Mouse (Mus musculus) left cerebral cortex, postnatal 4 days (tissue): ENCODE measurements around the gene Aqp9. TPM values are rescaled to one million over a fixed set of nuclear protein-coding genes. Genes with fewer than 3 reads are reported as not detected.
"Not testable (repeated sequence)": the region's sequence is repeated elsewhere in the genome, so short reads cannot be mapped to it uniquely, and the experiment has no call there.

Experiments
- DNase-seq: peaks from one replicate; pipeline ENCODE4 v3.0.0-alpha.2; 2022
- intact Hi-C: fragments of 180-260 bp; cut with DNase I; formaldehyde crosslinking; loops from one replicate; pipeline ENCODE4 v1.15.1; 2025
- total RNA-seq, 2 experiments: library from RNA; stranded (reverse); gene quantifications; 2 replicates each; pipeline ENCODE4 v1.2.3; 2021

The Aqp9 gene
- total RNA-seq, 2 experiments from 2014 or later = 0.87 to 1.5 TPM

DNA sequence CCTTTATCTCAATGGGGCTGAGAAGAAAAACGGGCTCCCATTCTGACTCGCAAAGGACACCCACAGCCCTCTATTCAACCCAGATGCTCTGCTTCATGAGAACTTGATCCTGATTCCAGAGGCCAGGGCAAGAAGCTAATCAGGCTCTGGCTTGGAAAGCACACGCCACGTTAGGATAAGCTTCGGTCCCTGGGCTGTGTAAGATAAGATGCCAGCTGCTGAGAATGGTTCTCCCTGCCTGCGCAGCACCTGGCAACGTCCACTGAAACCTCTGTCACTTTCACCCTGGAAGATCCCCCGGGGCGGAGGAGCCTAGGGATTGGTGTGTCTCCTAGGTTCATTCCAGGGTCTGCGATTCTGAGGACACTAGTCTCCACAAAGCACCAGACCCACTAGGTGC, 22.3 kb downstream of the Aqp9 start:
- DNase-seq = no peak
- intact Hi-C loops = no loop called here

DNA sequence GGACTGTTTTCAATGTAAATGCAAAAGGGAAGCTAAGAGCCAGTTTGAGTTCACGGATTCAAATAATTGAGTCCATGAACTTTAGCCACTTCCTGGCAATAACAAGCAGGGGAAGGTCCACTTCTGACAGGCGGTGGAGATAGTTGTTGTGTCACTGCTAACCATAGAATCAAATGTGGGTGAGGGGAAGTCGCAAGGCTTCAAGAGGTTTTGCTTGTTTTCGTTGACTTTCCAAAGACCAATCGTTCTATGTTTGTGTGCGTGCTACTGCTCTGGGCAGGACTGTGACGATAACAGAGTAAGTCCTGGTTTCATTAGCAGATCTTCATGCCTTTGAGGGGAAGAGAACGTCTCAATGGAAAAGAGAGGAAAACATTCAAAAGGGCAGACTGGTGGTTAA, 28.3 kb downstream of the Aqp9 start:
- no peak for DNase-seq
- intact Hi-C loops = no loop called here

DNA sequence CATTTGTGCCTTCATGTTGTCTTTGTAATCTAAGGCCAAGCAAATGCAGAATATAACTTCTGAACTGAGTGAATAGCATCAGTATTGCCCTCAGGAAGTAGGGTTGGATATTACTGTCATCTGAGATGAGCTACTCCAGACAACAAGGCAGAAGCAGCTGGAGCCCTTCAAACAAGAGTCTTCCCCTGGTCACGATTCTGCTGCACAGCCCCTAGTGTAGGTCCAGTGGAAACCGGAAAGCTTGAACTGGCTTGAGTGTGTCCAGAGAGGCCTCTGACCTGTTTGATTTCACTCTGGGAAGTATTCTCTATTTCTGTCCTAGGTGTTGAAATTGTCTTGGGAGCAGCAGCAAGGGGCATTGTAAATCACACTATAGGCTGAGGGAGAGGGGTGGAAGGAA, 29.5 kb downstream of the Aqp9 start:
- no peak for DNase-seq

DNA sequence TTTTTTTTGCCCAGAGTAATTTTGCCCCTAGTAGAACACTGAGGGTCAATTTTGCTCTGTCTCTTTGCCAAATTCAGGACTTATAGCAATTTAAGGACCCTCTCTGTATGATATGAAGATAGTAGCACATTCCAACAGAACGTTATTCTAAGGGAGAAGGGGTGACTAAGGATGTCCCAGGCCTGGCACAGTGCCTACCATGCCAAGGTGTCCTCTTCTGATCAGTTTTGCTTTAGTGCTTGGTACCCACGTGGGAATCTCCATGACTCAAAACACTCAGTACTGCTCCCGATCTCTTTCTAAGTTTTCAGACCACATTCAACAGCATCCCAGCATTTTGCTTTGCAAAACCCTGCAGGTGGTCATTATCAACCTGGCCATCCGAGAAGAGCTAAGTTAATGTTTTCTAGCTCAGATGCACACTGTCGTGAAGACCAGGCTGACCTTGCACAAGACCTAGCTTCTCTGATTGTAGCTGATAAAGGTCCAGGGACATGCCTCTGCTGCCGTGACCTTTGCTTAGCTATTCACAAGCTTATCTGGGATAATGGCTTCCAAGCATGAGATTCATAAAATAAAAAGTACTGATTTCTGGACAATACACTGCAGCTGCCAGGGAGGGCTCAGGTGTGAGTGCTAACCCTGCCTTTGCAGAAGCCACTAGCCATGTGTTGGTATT, 31.1 kb downstream of the Aqp9 start:
- DNase-seq = no peak
- intact Hi-C loops = loop anchor here (10.0 kb wide), 1 partner anchor 47 kb away; no protein-coding TSS in a partner anchor

More for the DNA sequence above, 29.5 kb downstream of the Aqp9 start:
- intact Hi-C loops = loop anchor here (10.0 kb wide), 1 partner anchor 46 kb away; no protein-coding TSS in a partner anchor

DNA sequence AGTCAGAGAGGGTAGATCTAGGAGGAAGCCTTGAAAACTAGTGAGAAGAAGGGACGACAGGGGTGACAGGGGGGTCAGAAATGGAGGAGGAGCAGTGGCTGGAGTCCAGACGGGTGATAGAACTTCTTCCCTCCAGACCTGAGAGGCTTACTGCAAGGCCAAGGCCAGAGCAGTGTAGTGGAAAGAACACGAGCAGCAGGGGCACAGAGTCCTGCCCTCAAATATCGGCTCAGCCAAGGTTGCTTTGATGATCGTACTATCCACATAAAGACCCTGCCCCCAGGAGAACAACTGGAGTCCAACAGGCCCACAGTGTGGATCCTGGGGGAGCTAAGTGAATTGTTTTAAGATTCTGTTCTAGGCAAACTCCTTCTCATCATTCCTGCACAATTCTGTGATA, 33.4 kb downstream of the Aqp9 start:
- intact Hi-C loops = loop anchor here (10.0 kb wide), 1 partner anchor 50 kb away; no protein-coding TSS in a partner anchor
- no peak for DNase-seq

DNA sequence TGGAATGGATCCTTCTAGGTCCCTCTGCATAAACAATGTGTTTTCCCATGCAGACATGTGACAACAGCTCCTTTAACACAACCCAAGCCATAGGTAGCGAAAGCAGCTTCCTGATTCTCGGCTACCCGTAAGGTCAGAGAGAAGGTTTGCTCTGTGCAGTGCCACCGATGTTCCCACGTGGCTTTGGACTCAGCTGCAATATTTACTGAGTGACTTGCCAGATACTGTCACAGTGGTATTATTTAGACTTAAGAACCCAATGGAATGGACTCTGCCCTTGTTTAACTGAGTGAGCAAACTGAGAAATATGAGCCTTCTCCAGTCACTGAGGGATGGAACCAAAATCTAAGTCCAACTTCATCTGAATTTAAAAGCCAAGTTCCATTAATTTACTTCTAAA, 35.3 kb downstream of the Aqp9 start:
- no peak for DNase-seq
- intact Hi-C loops = loop anchor here (10.0 kb wide), 1 partner anchor 52 kb away; no protein-coding TSS in a partner anchor

DNA sequence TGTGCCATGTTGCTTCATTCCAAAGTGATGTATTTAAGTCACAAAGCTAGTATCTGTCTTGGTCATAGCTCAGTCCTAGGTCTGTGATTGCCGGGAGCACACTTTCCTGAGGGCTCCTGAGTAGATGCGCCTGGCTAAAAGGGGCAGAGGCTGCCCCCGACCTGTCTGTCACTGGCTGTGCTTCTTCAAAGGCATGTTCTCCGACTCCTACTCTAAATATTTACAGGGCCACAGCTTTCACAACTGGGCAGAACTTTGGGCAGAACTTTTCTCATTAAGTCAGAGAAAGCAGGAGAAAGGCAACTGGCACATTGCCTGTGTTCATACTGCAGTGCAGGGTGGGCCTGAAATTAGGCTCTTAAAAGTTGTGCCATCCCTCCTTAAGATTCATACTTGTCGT, 36.7 kb downstream of the Aqp9 start:
- intact Hi-C loops = loop anchor here (10.0 kb wide), 1 partner anchor 53 kb away; no protein-coding TSS in a partner anchor
- no peak for DNase-seq

DNA sequence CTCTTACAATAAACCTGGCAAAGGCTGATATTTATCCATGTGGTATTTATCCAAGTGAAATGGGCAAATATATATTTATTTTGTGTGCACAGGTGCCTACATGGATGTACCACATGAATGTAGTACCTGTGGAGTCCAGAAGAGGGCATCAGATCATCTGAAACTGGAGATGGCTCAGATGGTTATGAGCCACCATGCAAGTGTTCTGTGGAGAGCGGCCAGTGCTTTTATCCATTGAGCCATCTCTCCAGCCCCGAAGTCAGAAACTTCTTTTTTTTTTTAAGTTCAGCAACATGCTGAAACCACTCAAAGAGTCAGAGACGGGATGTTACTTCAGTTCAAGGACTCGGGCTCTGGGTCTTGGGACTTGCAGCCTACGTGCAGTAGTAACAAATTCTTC, 39.6 kb downstream of the Aqp9 start:
- DNase-seq = peak; percentile 60
- intact Hi-C loops = no loop called here

DNA sequence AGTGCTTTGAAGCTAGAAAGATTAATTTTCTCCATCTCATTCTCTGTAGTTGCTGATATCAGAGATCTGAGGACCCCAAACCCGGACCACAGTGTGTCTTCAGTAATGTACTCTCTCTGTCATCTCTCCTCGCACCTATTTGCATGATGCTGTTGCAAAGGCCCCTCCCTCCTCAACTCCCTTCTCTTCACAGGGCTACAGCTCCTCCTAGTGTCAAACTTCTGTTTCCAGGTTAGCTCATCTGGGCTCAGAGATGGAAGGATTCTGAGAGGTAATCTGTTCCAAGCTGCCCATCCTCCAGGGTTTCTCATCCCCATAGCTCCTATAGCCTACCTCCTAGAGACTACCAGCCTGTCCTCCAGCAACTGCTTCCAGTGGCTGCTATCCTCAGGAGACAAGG, 42.3 kb downstream of the Aqp9 start:
- intact Hi-C loops = no loop called here
- peak; percentile 16 for DNase-seq

DNA sequence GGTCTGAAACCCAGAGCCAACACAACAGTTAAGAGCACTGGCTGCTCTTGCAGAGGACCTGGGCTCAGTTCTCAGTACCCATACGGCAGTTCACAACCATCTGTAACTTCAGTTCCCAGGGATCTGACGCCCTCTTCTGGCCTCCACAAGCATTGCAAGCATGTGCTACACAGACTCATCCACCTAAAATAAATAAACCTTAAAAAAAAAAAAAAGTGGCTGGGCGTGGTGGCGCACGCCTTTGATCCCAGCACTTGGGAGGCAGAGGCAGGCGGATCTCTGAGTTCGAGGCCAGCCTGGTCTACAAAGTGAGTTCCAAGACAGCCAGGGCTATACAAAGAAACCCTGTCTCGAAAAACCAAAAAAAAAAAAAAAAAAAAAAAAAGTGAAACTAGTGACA, 45.4 kb downstream of the Aqp9 start:
- intact Hi-C loops, DNase-seq: not testable (repeated sequence)

DNA sequence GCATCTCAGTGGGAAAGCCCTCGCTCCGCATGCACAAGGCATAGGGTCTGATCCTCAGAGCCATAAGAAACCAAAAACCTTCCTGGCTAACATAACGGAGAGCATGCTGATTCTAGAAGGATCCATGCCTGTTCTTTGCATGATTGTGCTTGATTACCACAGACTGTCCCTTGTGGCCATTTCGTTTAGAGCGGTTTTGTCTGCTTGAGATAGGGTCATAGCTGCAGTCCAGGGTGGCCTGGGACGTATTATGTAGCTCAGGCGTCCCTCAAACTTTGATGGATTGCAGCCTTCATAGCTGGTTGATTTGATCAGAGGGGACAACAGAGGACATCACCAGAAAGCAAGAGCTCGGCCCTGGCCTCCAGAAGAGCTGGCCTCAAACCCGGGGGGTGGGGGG, 47.6 kb downstream of the Aqp9 start:
- intact Hi-C loops = no loop called here
- no peak for DNase-seq

DNA sequence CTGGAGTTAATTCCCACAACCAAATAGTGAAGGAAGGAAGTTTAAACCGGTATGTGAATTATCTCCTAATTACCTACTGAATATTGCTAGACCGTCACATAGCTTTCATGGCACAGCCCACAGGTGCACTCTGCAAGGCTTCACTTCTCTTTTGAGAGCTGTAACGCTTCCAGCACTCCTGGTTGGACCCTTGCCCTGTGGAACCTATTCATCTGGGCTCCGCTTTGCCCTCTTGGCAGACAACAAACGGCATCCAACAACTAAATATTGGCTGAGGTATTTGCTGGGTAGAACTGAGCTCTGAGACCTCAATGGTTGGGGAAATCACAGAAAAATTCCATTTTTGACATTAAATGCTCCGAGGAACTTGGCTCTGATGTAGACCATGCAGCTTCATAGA, 55.3 kb downstream of the Aqp9 start:
- no peak for DNase-seq
- intact Hi-C loops = no loop called here

DNA sequence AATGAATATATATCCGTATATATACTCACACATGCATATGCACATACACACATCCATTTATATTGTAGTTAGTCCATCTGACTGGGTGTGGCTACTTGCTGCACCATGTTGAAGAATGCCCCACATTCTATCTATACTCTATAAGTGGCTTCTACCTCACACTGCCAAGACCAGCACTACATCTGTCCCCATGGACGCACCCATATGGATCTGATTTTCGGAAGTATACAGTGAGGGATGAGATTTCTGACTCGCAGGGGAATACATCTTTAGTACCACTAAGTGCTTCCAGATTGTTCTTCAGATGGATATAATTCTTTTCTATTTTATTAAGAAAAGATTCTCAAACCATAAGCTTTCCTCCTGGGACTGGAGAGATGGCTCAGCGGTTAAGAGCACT, 65.0 kb downstream of the Aqp9 start:
- intact Hi-C loops = no loop called here
- DNase-seq = no peak

DNA sequence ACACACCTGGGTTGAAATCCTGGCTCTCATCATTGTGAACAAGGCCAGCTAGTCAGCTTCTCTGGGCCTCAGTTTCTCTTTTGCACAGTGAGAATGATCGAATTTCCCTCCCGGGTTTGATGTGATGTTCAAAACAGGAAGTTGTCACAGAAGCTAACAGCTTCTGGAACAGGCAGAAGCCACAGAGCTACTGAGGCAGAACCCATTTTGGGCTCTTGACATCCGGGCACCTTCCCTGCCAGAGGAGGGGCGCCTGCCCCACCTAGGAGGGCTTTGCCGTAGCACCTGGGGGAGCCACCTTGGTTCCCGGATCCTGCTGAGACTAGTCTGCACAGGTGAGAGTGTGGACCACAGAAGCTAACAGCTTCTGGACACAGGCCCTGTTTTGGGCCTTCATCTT, 74.4 kb downstream of the Aqp9 start:
- intact Hi-C loops = no loop called here
- no peak for DNase-seq

DNA sequence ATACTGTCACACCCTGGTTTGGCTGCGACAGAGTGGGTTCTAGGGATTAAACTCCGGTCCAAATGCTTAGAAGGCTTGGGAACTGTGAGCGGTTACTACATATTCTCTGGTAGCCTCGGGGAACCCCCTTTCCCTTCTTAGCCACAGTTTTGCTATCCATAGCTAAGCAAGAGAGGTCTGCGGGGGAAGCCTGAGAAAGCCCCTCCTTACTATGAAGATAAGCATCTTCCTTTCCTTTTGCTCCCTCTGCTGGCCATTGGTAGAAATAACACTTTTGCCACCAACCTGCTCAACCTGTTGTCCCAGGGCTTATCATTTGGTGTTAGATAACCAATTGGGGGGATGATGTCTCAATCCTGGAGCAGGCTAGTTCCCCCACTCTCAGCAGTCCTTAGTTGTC, 76.4 kb downstream of the Aqp9 start:
- intact Hi-C loops = no loop called here

DNA sequence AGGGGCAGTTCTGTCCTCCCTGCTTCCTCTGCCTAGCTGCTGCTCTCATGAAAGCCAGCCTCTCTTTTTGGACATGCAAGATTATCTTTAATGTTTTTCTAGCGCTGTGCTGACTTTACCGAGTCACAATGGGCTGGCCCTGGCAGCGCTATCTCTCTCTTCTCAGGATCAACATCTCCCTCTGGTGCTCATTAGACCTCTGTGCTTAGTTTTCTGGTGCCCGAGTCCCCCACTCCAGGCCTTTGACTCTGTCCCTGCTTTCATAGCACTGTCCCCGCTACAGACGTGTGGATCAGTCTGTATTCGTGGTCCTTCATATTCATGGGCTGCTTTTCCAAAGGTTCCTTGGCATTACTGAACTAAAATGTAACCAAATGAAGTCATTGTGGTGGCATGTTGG, 89.3 kb downstream of the Aqp9 start:
- DNase-seq = no peak
- intact Hi-C loops = loop anchor here (10.0 kb wide), 3 partner anchors 114 to 484 kb away; partner anchors contain the start of gene Adam10

More for the DNA sequence above, 76.4 kb downstream of the Aqp9 start:
- peak; percentile 45 for DNase-seq

DNA sequence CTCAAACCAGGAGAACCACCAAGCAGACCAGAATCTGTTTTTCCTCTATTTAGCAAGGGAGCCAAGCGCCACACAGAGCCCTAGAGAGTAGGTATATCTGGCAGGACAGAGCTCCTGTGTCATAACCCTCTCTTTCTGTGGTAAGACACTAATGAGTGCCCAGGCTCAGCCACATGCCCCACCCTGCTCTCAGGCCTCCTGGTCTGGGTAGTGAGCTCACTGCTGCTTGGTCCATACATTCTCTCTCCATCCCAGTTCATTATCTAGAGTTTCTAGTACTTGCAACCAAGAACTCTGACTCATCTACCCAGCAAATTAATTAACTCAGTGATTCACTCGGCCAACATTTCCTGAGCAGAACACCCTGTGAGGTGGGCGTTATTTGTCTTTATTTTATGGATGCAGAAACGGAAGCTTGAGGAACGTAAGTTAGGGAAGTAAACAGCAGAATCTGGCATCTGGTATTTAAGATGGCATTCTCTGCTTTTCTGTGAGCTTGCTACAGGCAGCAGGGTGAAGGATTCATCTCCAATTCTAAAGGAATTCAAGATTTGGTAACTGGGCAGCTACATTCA, 91.1 kb downstream of the Aqp9 start:
- intact Hi-C loops = loop anchor here (10.0 kb wide), 3 partner anchors 113 to 483 kb away; partner anchors contain the start of gene Adam10
- DNase-seq = no peak

DNA sequence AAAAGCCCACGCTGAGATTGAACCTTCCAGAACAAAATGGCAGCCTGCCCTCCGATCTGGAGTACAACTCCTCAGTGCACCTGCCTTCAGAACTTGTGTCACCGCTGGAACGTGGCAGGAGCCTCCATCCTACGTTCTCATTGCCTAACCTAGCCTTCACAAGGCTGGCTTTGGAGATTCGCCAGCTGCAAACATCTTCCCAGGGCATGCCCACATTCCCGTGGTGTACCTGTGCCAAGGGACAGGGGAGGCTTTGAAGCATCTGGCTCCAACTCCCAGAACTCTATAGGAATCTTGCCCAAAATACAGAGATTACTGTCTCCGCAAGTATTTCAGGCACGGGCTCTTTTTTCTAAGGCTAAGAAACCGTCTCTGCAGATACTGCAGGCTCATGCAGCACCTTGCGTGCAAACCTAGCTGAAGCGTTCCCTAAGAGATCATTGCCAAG, 92.3 kb downstream of the Aqp9 start:
- intact Hi-C loops = loop anchor here (10.0 kb wide), 3 partner anchors 111 to 481 kb away; partner anchors contain the start of gene Adam10
- no peak for DNase-seq

DNA sequence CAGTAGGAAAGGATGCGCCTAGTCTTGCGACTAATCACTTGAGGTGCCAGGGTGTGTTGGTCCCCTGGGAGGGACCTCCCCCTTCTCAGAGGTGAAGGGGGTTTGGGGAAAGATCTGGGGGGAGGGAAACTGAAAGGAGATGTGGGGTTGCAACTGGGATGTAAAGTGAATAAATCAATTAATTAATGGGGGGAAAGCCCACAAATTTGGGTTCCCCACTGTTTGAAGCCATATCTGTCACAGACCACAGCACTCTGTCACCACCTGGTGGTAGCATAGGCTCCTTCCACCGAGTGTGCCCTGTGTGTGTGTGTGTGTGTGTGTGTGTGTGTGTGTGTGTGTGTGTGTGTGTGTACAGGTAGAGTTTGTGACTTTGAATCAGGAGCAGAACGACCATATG, 94.7 kb downstream of the Aqp9 start:
- intact Hi-C loops = loop anchor here (10.0 kb wide), 3 partner anchors 109 to 479 kb away; partner anchors contain the start of gene Adam10
- DNase-seq = peak; percentile 62

DNA sequence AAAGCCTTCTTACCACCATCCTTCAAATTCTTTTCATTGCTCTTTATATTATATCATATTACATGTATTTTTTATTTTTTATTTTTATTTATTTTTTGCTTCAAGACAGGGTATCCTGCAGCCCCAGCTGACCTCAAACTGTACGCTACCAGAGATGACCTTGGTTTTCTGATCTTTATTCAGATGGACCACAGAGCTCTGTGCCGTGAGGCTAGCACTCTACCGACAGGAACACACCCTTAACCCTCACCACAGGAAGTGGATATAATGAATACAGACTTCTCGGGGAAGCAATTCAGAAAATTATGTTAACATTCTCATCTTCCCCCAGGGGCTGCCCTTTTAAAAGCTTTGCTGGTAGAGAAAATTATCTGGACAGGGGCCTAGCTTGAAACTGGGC, 95.4 kb downstream of the Aqp9 start:
- intact Hi-C loops = loop anchor here (10.0 kb wide), 3 partner anchors 108 to 478 kb away; partner anchors contain the start of gene Adam10
- DNase-seq = no peak

DNA sequence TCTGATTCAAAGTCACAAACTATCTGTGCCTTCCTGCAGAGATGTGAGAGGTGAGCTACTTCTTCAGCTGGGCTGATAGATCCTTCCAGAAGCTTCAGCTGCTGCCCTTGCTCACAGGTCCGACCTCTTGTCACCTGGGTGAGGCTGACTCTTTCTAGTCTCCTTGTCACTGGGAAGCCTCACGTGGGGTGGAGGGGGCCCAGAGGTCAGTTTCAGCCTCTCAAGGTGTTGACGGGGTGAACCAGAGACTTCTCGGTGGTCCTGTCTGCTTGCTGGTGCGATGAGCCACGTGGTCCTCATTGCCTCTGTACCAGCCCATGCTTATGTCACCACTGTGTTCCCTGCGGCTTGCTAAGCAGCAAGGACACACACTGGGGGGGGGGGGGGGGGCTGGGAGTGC, 96.0 kb downstream of the Aqp9 start:
- no peak for DNase-seq
- intact Hi-C loops = loop anchor here (10.0 kb wide), 3 partner anchors 108 to 478 kb away; partner anchors contain the start of gene Adam10
